Mouse (Mus musculus) embryonic facial prominence, embryonic 11.5 days (tissue): ENCODE measurements around the gene Rho. TPM values are rescaled to one million over a fixed set of nuclear protein-coding genes. Genes with fewer than 3 reads are reported as not detected.

Experiments
- ATAC-seq: fragments of 200-750 bp; cut with Nextera tagmentation; replicated peaks from 2 replicates; pipeline ENCODE4 v1.8.0; 2017; ENCODE audit warnings: low read depth; ENCODE audit not compliant: insufficient number of reproducible peaks, low FRiP score, low TSS enrichment
- DNase-seq: peaks from one replicate; pipeline ENCODE4 v3.0.0-alpha.2; 2015; ENCODE audit warnings: low spot score
- H3K27ac ChIP-seq: fragments of 300-500 bp; sonication (generic); replicated peaks from 2 replicates; pipeline ENCODE4 v1.5.1; 2014; ENCODE audit warnings: mild to moderate bottlenecking, low read depth, low read length, control low read depth
- H3K27me3 ChIP-seq: fragments of 300-500 bp; sonication (generic); 2 replicates; pipeline ENCODE4 v1.6.1; 2014; ENCODE audit warnings: mild to moderate bottlenecking, low read length, moderate library complexity, mixed read lengths; ENCODE audit not compliant: control insufficient read depth, insufficient read depth
- H3K36me3 ChIP-seq: fragments of 300-500 bp; sonication (generic); replicated peaks from 2 replicates; pipeline ENCODE4 v1.6.1; 2014; ENCODE audit warnings: low read depth, mild to moderate bottlenecking, low read length, moderate library complexity, mixed read lengths; ENCODE audit not compliant: control insufficient read depth, insufficient read depth
- H3K4me1 ChIP-seq: fragments of 300-500 bp; sonication (generic); 2 replicates; pipeline ENCODE4 v1.6.1; 2014; ENCODE audit warnings: low read length, mixed read lengths; ENCODE audit not compliant: control insufficient read depth, insufficient read depth
- H3K4me2 ChIP-seq: fragments of 300-500 bp; sonication (generic); 2 replicates; pipeline ENCODE4 v1.6.1; 2014; ENCODE audit warnings: low read depth, mild to moderate bottlenecking, control low read depth, low read length, moderate library complexity
- H3K4me3 ChIP-seq: fragments of 300-500 bp; sonication (generic); 2 replicates; pipeline ENCODE4 v1.5.1; 2014; ENCODE audit warnings: low read depth, low read length, control low read depth
- H3K9ac ChIP-seq: fragments of 300-500 bp; sonication (generic); replicated peaks from 2 replicates; pipeline ENCODE4 v1.6.1; 2014; ENCODE audit warnings: mild to moderate bottlenecking, control low read depth, low read length
- H3K9me3 ChIP-seq: fragments of 300-500 bp; sonication (generic); replicated peaks from 2 replicates; pipeline ENCODE4 v1.6.1; 2016; ENCODE audit warnings: mild to moderate bottlenecking, low read length, inconsistent platforms, mixed read lengths; ENCODE audit not compliant: control insufficient read depth
- WGBS: fragments of 180-500 bp; shearing (Covaris S2); extraction: QIAGEN DNeasy Blood & Tissue Kit; methylation state at CpG from one replicate; pipeline ENCODE4 v1.1.7; 2014; 5-methylcytosine and 5-hydroxymethylcytosine counted together
- polyA plus RNA-seq: library from polyadenylated mRNA; unstranded; fragments of >200 nt; fragmentation: Nextera tagmentation; extraction: Ambion mirVana; gene quantifications from 2 replicates; pipeline ENCODE4 v1.2.1, GENCODE M21; 2014

The Rho gene
- polyA plus RNA-seq, 1 experiment from 2014 or later: 0.14 TPM

GRCm38 (mm10) chr6:115959151-115959691, 27.7 kb downstream of the Rho start:
- peaks cover 3% of the 10 kb centered on the region; the same call in 1 of the 2 replicates for H3K4me1 ChIP-seq
- 65% methylated on average over 7 of the region's 7 CpGs for WGBS
- no peak for ATAC-seq

GRCm38 (mm10) chr6:115960322-115960721, 28.8 kb downstream of the Rho start:
- DNase-seq: no peak
- Histone ChIP-seq H3K27me3 (no peaks in the 10 kb centered on the region; the same call in 1 of the 2 replicates), H3K4me3 (no peak overlapping the region), H3K9me3 (no peaks in the 10 kb centered on the region), H3K27ac (no peak overlapping the region), H3K9ac (no peak overlapping the region), H3K4me2 (no peak overlapping the region), H3K4me1 (peaks cover 3% of the 10 kb centered on the region; the same call in 1 of the 2 replicates), H3K36me3 (no peaks in the 10 kb centered on the region)
- ATAC-seq: no peak
- WGBS: 94% methylated on average over 19 of the region's 19 CpGs

More at GRCm38 (mm10) chr6:115959151-115959691, 27.7 kb downstream of the Rho start:
- H3K36me3 ChIP-seq: no peaks in the 10 kb centered on the region
- no peak overlapping the region for H3K4me3 ChIP-seq
- no peaks in the 10 kb centered on the region for H3K9me3 ChIP-seq
- H3K9ac ChIP-seq: no peak overlapping the region
- no peak overlapping the region for H3K27ac ChIP-seq
- H3K27me3 ChIP-seq: no peaks in the 10 kb centered on the region; the same call in 1 of the 2 replicates
- H3K4me2 ChIP-seq: no peak overlapping the region
- no peak for DNase-seq

- H3K4me1 ChIP-seq: peaks cover 2% of the 10 kb centered on the region; the same call in 1 of the 2 replicates
- H3K4me3 ChIP-seq: no peak overlapping the region
- no peak overlapping the region for H3K4me2 ChIP-seq
- H3K9me3 ChIP-seq: no peaks in the 10 kb centered on the region
- 93% methylated on average over 3 of the region's 3 CpGs for WGBS
- H3K9ac ChIP-seq: no peak overlapping the region
- DNase-seq (no peak), ATAC-seq (no peak)
- no peaks in the 10 kb centered on the region for H3K36me3 ChIP-seq
- no peak overlapping the region for H3K27ac ChIP-seq
- H3K27me3 ChIP-seq: no peaks in the 10 kb centered on the region; the same call in 1 of the 2 replicates
Measured at GRCm38 (mm10) chr6:115961743-115962142, 30.2 kb downstream of the Rho start.

GRCm38 (mm10) chr6:115962439-115963085, 31.0 kb downstream of the Rho start:
- no peak overlapping the region for H3K27ac ChIP-seq
- no peak for ATAC-seq
- H3K36me3 ChIP-seq: no peaks in the 10 kb centered on the region
- H3K4me3 ChIP-seq: no peak overlapping the region
- no peaks in the 10 kb centered on the region; the same call in 1 of the 2 replicates for H3K27me3 ChIP-seq
- no peak overlapping the region for H3K4me2 ChIP-seq
- DNase-seq: peak; percentile 41
- WGBS: 27% methylated on average over 23 of the region's 23 CpGs
- H3K4me1 ChIP-seq: no peaks in the 10 kb centered on the region; the same call in 1 of the 2 replicates
- no peaks in the 10 kb centered on the region for H3K9me3 ChIP-seq
- no peak overlapping the region for H3K9ac ChIP-seq

DNA sequence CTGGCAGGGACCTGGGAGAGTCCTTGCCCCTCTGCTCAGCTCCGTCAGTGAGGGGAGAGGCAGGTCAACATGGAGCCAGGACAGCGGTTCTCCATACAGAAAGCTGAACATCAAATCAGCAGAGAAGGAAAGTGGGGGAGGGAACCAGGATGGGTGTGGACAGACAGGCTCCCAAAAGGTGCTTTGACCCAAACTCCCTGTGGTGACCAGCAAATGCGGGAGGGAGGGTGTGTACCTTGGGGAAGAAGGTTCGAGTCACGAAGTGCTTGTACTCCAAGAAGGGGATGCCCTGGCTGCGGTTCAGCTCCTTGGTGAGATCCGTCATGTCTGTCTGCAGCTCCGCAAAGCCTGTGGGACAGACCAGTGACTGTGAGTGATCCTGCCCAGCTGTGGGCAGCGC, 32.1 kb downstream of the Rho start:
- Histone ChIP-seq H3K4me2 (no peak overlapping the region), H3K27me3 (no peaks in the 10 kb centered on the region; the same call in 1 of the 2 replicates), H3K9ac (no peak overlapping the region), H3K4me3 (no peak overlapping the region), H3K36me3 (no peaks in the 10 kb centered on the region), H3K4me1 (peaks cover 6% of the 10 kb centered on the region), H3K27ac (no peak overlapping the region), H3K9me3 (no peaks in the 10 kb centered on the region)
- 74% methylated on average over 9 of the region's 9 CpGs for WGBS
- ATAC-seq: no peak
- no peak for DNase-seq

DNA sequence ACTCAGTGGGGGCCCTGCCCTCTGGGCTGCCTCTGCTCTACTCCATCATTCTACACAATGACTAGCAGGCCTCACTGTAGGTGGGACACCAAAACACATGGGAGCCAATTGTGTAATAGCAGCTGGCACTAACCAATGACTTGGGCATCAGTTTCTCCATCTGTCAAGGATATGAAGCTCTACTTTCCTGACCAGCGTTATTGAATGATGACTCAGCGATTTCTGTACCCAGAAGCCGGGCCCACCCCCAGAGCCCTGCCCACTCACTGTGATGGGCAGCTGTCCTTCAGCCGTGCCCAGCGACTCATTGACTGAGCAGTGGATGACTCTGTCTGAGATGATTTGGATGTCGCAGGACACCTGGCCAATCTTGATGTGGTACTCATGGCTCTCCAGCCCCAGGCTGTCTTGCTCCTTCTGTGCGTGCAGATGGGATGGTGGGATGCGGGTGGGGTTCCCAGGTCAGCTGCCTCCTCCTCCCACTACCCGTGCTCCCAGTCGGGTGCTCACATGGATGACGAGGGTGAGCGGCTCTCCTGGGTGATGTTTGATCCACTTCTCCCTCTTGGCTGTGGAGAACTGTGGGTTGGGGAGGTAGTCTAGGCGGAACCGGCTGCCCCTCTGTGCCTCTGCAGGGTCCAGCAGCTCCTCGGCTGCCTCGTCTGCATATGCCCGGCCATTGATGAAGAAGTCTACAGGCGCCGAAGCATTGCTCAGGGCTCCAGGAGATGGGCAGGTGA, 34.8 kb downstream of the Rho start:
- DNase-seq: no peak
- Histone ChIP-seq H3K9me3 (no peaks in the 10 kb centered on the region), H3K36me3 (no peaks in the 10 kb centered on the region), H3K27me3 (no peaks in the 10 kb centered on the region; the same call in 1 of the 2 replicates), H3K9ac (no peak overlapping the region), H3K4me2 (no peak overlapping the region), H3K4me3 (no peak overlapping the region), H3K27ac (no peak overlapping the region), H3K4me1 (peaks cover 8% of the 10 kb centered on the region)
- no peak for ATAC-seq
- 94% methylated on average over 19 of the region's 19 CpGs for WGBS

- H3K9me3 ChIP-seq: no peaks in the 10 kb centered on the region
- whole genome bisulfite sequencing: 89% methylated on average over 15 of the region's 15 CpGs
- H3K27ac ChIP-seq: no peak overlapping the region
- no peaks in the 10 kb centered on the region for H3K36me3 ChIP-seq
- no peak overlapping the region for H3K4me2 ChIP-seq
- H3K4me1 ChIP-seq: peaks cover 11% of the 10 kb centered on the region
- DNase-seq: no peak
- no peak overlapping the region for H3K9ac ChIP-seq
- no peaks in the 10 kb centered on the region; the same call in 1 of the 2 replicates for H3K27me3 ChIP-seq
- no peak overlapping the region for H3K4me3 ChIP-seq
- no peak for ATAC-seq
Measured at GRCm38 (mm10) chr6:115967291-115967880, 35.8 kb downstream of the Rho start.
